Comparison of ENCODE assay signal across 8 mouse cellular contexts in the genomic region with DNA sequence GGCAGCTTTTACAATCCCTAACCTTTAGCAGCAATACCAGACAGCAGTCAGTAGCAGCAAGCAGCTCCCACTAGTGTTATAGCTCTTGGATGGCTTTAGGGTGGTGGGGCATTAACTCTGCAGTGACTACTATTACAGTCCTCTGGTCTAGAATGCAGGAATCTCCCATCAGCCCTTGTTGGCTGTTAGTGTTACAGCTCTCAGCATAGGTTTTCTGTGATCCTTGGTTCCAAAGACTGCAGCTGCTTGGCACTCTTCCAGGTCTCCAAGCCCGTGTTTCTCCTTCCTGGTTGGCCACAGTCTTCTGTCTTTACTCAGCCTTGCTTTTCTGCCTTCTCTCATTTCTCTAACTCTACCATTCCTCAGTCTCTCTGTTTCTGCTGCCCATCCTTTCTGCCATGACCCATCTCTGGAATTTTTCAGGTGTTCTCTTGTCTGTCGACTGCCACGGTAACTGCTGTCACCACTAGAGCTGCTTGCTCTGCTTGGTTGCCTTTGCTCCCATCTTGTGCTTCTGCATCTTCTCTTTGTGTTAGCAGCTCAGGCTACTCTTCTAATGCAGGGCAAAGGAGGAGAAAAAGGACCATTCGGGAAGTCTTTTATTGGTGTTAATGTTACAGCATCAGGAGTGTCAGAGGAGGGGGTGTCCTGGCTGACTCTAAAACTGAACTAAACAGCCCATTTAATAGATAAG. TPM values are rescaled to one million over a fixed set of nuclear protein-coding genes. Genes with fewer than 3 reads are reported as not detected.
A peak's percentile ranks its signal among the peaks of the same experiment; 100 is the strongest.
DNase-seq lines count a peak whose midpoint lies in the region; ATAC-seq and TF ChIP-seq lines count a peak whose summit lies in the region.

No protein-coding gene starts in this region.

- peak; percentile 20 for DNase-seq in adrenal gland, adult 2 months
- no peak for DNase-seq in adrenal gland, postnatal 4 days (ENCODE audit: low spot score in 2 of 2)
- peak; percentile 26 to 28 for DNase-seq in right cerebral cortex, postnatal 10 days (ENCODE audit: low spot score in 2 of 2)
- DNase-seq in right cerebral cortex, postnatal 25 days, result no peak
- DNase-seq in hindbrain, postnatal 0 days (ENCODE audit: low spot score), result peak; percentile 30
- DNase-seq in layer of hippocampus, adult 11-12 months (ENCODE audit: low spot score), result no peak
- DNase-seq in layer of hippocampus, adult 8-10 months (ENCODE audit: low spot score in 2 of 2), result no peak

- no peak overlapping the region for H3K4me3 ChIP-seq in hindbrain, postnatal 0 days (ENCODE audit: low read length)
- H3K4me3 ChIP-seq in neural tube, embryonic 15.5 days (replicated peaks), result no peak overlapping the region

- TF ChIP-seq CTCF in hindbrain, postnatal 0 days (IDR thresholded peaks at IDR 0.05; ENCODE audit: low read depth), result no peak

- no peaks in the 10 kb centered on the region for H3K27me3 ChIP-seq in hindbrain, postnatal 0 days (ENCODE audit: insufficient read depth, low read length)
- no peaks in the 10 kb centered on the region for H3K27me3 ChIP-seq in neural tube, embryonic 15.5 days (replicated peaks)

- H3K4me1 ChIP-seq in hindbrain, postnatal 0 days (ENCODE audit: insufficient read depth, low read length), result no peaks in the 10 kb centered on the region
- no peaks in the 10 kb centered on the region for H3K4me1 ChIP-seq in neural tube, embryonic 15.5 days

- H3K9ac ChIP-seq in hindbrain, postnatal 0 days (replicated peaks; ENCODE audit: low read length), result no peak overlapping the region
- H3K9ac ChIP-seq in neural tube, embryonic 15.5 days (replicated peaks), result no peak overlapping the region

- no peak overlapping the region for H3K27ac ChIP-seq in hindbrain, postnatal 0 days
- no peak overlapping the region for H3K27ac ChIP-seq in neural tube, embryonic 15.5 days (replicated peaks)

- no peaks in the 10 kb centered on the region for H3K9me3 ChIP-seq in hindbrain, postnatal 0 days (ENCODE audit: low read length)
- no peaks in the 10 kb centered on the region for H3K9me3 ChIP-seq in neural tube, embryonic 15.5 days (replicated peaks)

- 63% methylated on average over 4 of the region's 4 CpGs for WGBS in hindbrain, postnatal 0 days
- 75% methylated on average over 4 of the region's 4 CpGs for WGBS in neural tube, embryonic 15.5 days

- peak; percentile 29 for ATAC-seq in hindbrain, postnatal 0 days
- ATAC-seq in neural tube, embryonic 15.5 days (ENCODE audit: low FRiP score), result peak; percentile 40; the same call in 1 of the 2 replicates

- H3K36me3 ChIP-seq in hindbrain, postnatal 0 days (ENCODE audit: insufficient read depth, low read length), result no peaks in the 10 kb centered on the region
- H3K36me3 ChIP-seq in neural tube, embryonic 15.5 days, result no peaks in the 10 kb centered on the region

- H3K4me2 ChIP-seq in hindbrain, postnatal 0 days (ENCODE audit: low read depth, low read length), result no peak overlapping the region
- H3K4me2 ChIP-seq in neural tube, embryonic 15.5 days, result 0 out of 2 replicates have a peak overlapping the region, but pooled peaks have one; percentile 5

RNA-seq across cellular contexts. Expression of gene Clec9a, which starts 14.5 kb away (rescaled TPM):
- under 1 TPM; 0.23 to 0.73 TPM for total RNA-seq in adrenal gland, adult 2 months (2021)
- polyA plus RNA-seq in adrenal gland, adult 2 months (2012; rRNA removed), result 0.20 and 0.24 TPM in 2 replicates
- under 1 TPM; 0.31 to 0.40 TPM for total RNA-seq in adrenal gland, postnatal 4 days (2021)
- total RNA-seq in hindbrain, postnatal 0 days (2014; rRNA removed), result not detected in 2 replicates
- polyA plus RNA-seq in hindbrain, postnatal 0 days (2015; fragmentation: Nextera tagmentation; extraction: Ambion mirVana), result 0.04 and 0.14 TPM in 2 replicates
- 0.10 and 0.24 TPM in 2 replicates for polyA plus RNA-seq in neural tube, embryonic 15.5 days (2015; fragmentation: Nextera tagmentation; extraction: Ambion mirVana)
- total RNA-seq in layer of hippocampus, adult 8-10 months (2022), result not detected

RNA-seq across cellular contexts. Expression of gene Clec1b, which starts 26.1 kb away (rescaled TPM):
- total RNA-seq in adrenal gland, adult 2 months (2021), result under 1 TPM; 0.35 to 0.43 TPM
- polyA plus RNA-seq in adrenal gland, adult 2 months (2012; rRNA removed), result 0.18 TPM in 1 of 2 replicates, not detected in the other
- total RNA-seq in adrenal gland, postnatal 4 days (2021), result 1 to 10 TPM; 2.2 to 3.9 TPM
- total RNA-seq in hindbrain, postnatal 0 days (2014; rRNA removed), result under 0.01 TPM in 1 of 2 replicates, not detected in the other
- 0.38 and 0.47 TPM in 2 replicates for polyA plus RNA-seq in hindbrain, postnatal 0 days (2015; fragmentation: Nextera tagmentation; extraction: Ambion mirVana)
- 0.55 and 0.77 TPM in 2 replicates for polyA plus RNA-seq in neural tube, embryonic 15.5 days (2015; fragmentation: Nextera tagmentation; extraction: Ambion mirVana)
- 1 to 10 TPM in 1 of 4 experiments, under 1 TPM in 1, not detected in 2; 0.07 to 1.0 TPM for total RNA-seq in layer of hippocampus, adult 8-10 months (2022)

RNA-seq across cellular contexts. Expression of gene Clec1a, which starts 28.6 kb away (rescaled TPM):
- total RNA-seq in adrenal gland, adult 2 months (2021), result 1 to 10 TPM; 3.3 to 6.7 TPM
- 1.5 TPM in 2 replicates for polyA plus RNA-seq in adrenal gland, adult 2 months (2012; rRNA removed)
- 10 to 100 TPM in 1 of 2 experiments, 1 to 10 TPM in 1; 9.2 to 11.1 TPM for total RNA-seq in adrenal gland, postnatal 4 days (2021)
- 0.86 and 5.2 TPM in 2 replicates for total RNA-seq in hindbrain, postnatal 0 days (2014; rRNA removed)
- 2.4 and 3.4 TPM in 2 replicates for polyA plus RNA-seq in hindbrain, postnatal 0 days (2015; fragmentation: Nextera tagmentation; extraction: Ambion mirVana)
- 1.9 and 2.6 TPM in 2 replicates for polyA plus RNA-seq in neural tube, embryonic 15.5 days (2015; fragmentation: Nextera tagmentation; extraction: Ambion mirVana)
- 1 to 10 TPM; 3.2 to 4.8 (median 4.3) TPM for total RNA-seq in layer of hippocampus, adult 8-10 months (2022)

RNA-seq across cellular contexts. Expression of gene Clec12b, which starts 37.5 kb away (rescaled TPM):
- total RNA-seq in adrenal gland, adult 2 months (2021), result under 1 TPM in 1 of 2 experiments, not detected in 1; 0.20 TPM
- polyA plus RNA-seq in adrenal gland, adult 2 months (2012; rRNA removed), result not detected in 2 replicates
- total RNA-seq in adrenal gland, postnatal 4 days (2021), result under 1 TPM in 1 of 2 experiments, not detected in 1; 0.31 TPM
- total RNA-seq in hindbrain, postnatal 0 days (2014; rRNA removed), result 0.29 and 0.42 TPM in 2 replicates
- 0.49 TPM in 2 replicates for polyA plus RNA-seq in hindbrain, postnatal 0 days (2015; fragmentation: Nextera tagmentation; extraction: Ambion mirVana)
- 0.23 TPM in 2 replicates for polyA plus RNA-seq in neural tube, embryonic 15.5 days (2015; fragmentation: Nextera tagmentation; extraction: Ambion mirVana)
- not detected for total RNA-seq in layer of hippocampus, adult 8-10 months (2022)

Comparison
In these comparisons a context has a peak if more than half of its experiments do, and no peak if none do; other contexts are left out.
1. DNase-seq: peak in adrenal gland, adult 2 months (single experiment), right cerebral cortex, postnatal 10 days (2 of 2) and hindbrain, postnatal 0 days (single experiment); none in adrenal gland, postnatal 4 days (0 of 2), right cerebral cortex, postnatal 25 days (single experiment), layer of hippocampus, adult 11-12 months (single experiment) and layer of hippocampus, adult 8-10 months (0 of 2).